Mouse (Mus musculus): ENCODE measurements at regions not wholly inside any gene's neighbourhood (a gene's known extent, or its start where the extent isn't known, plus 50 kb on each side); places are given as distances from the start of the nearest gene placed in this dataset.

GRCm38 (mm10) chr1:154076684-154077475 lies 124.1 kb upstream of the Zfp648 start:
- intact Hi-C loops (cut with DNase I): loop anchor here (5.0 kb wide), 1 partner anchor 40 kb away; no protein-coding TSS in a partner anchor

GRCm38 (mm10) chr1:154080505-154081380 lies 120.2 kb upstream of the Zfp648 start:
- intact Hi-C loops (cut with DNase I): no loop called here

GRCm38 (mm10) chr1:154086145-154086544 lies 114.8 kb upstream of the Zfp648 start:
- intact Hi-C loops (cut with DNase I): no loop called here

GRCm38 (mm10) chr1:154089815-154090214 lies 111.2 kb upstream of the Zfp648 start:
- intact Hi-C loops (cut with DNase I): no loop called here

- intact Hi-C loops (cut with DNase I): no loop called here
Measured at GRCm38 (mm10) chr1:154090521-154091490, 110.2 kb upstream of the Zfp648 start.

- intact Hi-C loops (cut with DNase I): no loop called here
Measured at GRCm38 (mm10) chr1:154093549-154093948, 107.4 kb upstream of the Zfp648 start.

GRCm38 (mm10) chr1:154094357-154094756 lies 106.6 kb upstream of the Zfp648 start:
- intact Hi-C loops (cut with DNase I): no loop called here

GRCm38 (mm10) chr1:154096113-154096512 lies 104.9 kb upstream of the Zfp648 start:
- intact Hi-C loops (cut with DNase I): no loop called here

GRCm38 (mm10) chr1:154096911-154097310 lies 104.1 kb upstream of the Zfp648 start:
- intact Hi-C loops (cut with DNase I): no loop called here

GRCm38 (mm10) chr1:154097656-154098055 lies 103.3 kb upstream of the Zfp648 start:
- intact Hi-C loops (cut with DNase I): no loop called here

- intact Hi-C loops (cut with DNase I): no loop called here
Measured at GRCm38 (mm10) chr1:154100556-154100955, 100.4 kb upstream of the Zfp648 start.

- intact Hi-C loops (cut with DNase I): no loop called here
Measured at GRCm38 (mm10) chr1:154101433-154101832, 99.6 kb upstream of the Zfp648 start.

- intact Hi-C loops (cut with DNase I): no loop called here
Measured at GRCm38 (mm10) chr1:154102191-154102590, 98.8 kb upstream of the Zfp648 start.

GRCm38 (mm10) chr1:154102871-154103596 lies 98.0 kb upstream of the Zfp648 start:
- intact Hi-C loops (cut with DNase I): no loop called here

GRCm38 (mm10) chr1:154103597-154103923 lies 97.4 kb upstream of the Zfp648 start:
- intact Hi-C loops (cut with DNase I): no loop called here

- intact Hi-C loops (cut with DNase I): no loop called here
Measured at GRCm38 (mm10) chr1:154104006-154104600, 96.9 kb upstream of the Zfp648 start.

GRCm38 (mm10) chr1:154104779-154105178 lies 96.2 kb upstream of the Zfp648 start:
- intact Hi-C loops (cut with DNase I): no loop called here

- intact Hi-C loops (cut with DNase I): no loop called here
Measured at GRCm38 (mm10) chr1:154112500-154112899, 88.5 kb upstream of the Zfp648 start.

- intact Hi-C loops (cut with DNase I): no loop called here
Measured at GRCm38 (mm10) chr1:154113291-154114050, 87.5 kb upstream of the Zfp648 start.

Data from adrenal gland (tissue).